Mouse (Mus musculus): ENCODE results near the gene Eif4g2. TPM values are rescaled to one million over a fixed set of nuclear protein-coding genes. Genes with fewer than 3 reads are reported as not detected.

Gene Eif4g2
- polyA plus RNA-seq, 1 experiment: 408 TPM

GRCm38 (mm10) chr7:111075288-111075687 is 7.5 kb downstream of the Eif4g2 start:
- peaks cover 100% of the 10 kb centered on the region for H3K36me3 ChIP-seq (ENCODE audit: control insufficient read depth, insufficient read depth)
- no peaks in the 10 kb centered on the region for H3K27me3 ChIP-seq (ENCODE audit: control insufficient read depth, insufficient read depth, insufficient read length)
- peaks cover 33% of the 10 kb centered on the region for H3K79me2 ChIP-seq (ENCODE audit: control insufficient read depth, insufficient read depth)
- no peak overlapping the region for H3K4me2 ChIP-seq (ENCODE audit: low read depth)
- H3ac ChIP-seq (ENCODE audit: control insufficient read depth, insufficient read length): no peak overlapping the region
- no peak for TF ChIP-seq POLR2A (IDR thresholded peaks at IDR 0.05; ENCODE audit: insufficient read length, low read depth)
- TF ChIP-seq MYOG (IDR thresholded peaks at IDR 0.05; ENCODE audit: control insufficient read depth in 1 of 3, insufficient read depth in 1 of 3, insufficient read length in 2 of 3, low read depth in 2 of 3): no peak
- TF ChIP-seq MAX (IDR thresholded peaks at IDR 0.05; ENCODE audit: low read depth): no peak
- no peak for TF ChIP-seq TCF12 (IDR thresholded peaks at IDR 0.05; ENCODE audit: insufficient read depth, poor library complexity, severe bottlenecking)
- TF ChIP-seq POLR2AphosphoS2 (IDR thresholded peaks at IDR 0.05; ENCODE audit: insufficient read length, low read depth): peak; percentile 45
- H3K4me3 ChIP-seq: no peak overlapping the region

GRCm38 (mm10) chr7:111072410-111072809 is 10.4 kb downstream of the Eif4g2 start:
- Histone ChIP-seq H3K4me3 (no peak overlapping the region), H3K36me3 (ENCODE audit: control insufficient read depth, insufficient read depth) (peaks cover 99% of the 10 kb centered on the region), H3ac (ENCODE audit: control insufficient read depth, insufficient read length) (no peak overlapping the region), H3K27me3 (ENCODE audit: control insufficient read depth, insufficient read depth, insufficient read length) (no peaks in the 10 kb centered on the region), H3K4me2 (ENCODE audit: low read depth) (no peak overlapping the region), H3K79me2 (ENCODE audit: control insufficient read depth, insufficient read depth) (peaks cover 6% of the 10 kb centered on the region)
- TF ChIP-seq CEBPB (IDR thresholded peaks at IDR 0.05; ENCODE audit: insufficient read depth, poor library complexity, severe bottlenecking) (no peak), MYOD1 (IDR thresholded peaks at IDR 0.05; ENCODE audit: control insufficient read depth in 1 of 3, insufficient read length in 2 of 3, low read depth in 2 of 3) (no peak), SRF (IDR thresholded peaks at IDR 0.05; ENCODE audit: control insufficient read depth, insufficient read length, low read depth) (no peak), REST (IDR thresholded peaks at IDR 0.05; ENCODE audit: insufficient read depth, insufficient read length) (no peak), POLR2AphosphoS2 (IDR thresholded peaks at IDR 0.05; ENCODE audit: insufficient read length, low read depth) (no peak), USF1 (IDR thresholded peaks at IDR 0.05; ENCODE audit: low read depth) (no peak), TCF3 (IDR thresholded peaks at IDR 0.05; ENCODE audit: insufficient read length, low read depth) (no peak)

- H3K36me3 ChIP-seq (ENCODE audit: control insufficient read depth, insufficient read depth): peaks cover 76% of the 10 kb centered on the region
- no peak overlapping the region for H3K4me3 ChIP-seq
- TF ChIP-seq USF1 (IDR thresholded peaks at IDR 0.05; ENCODE audit: low read depth): no peak
- TF ChIP-seq TCF12 (IDR thresholded peaks at IDR 0.05; ENCODE audit: insufficient read depth, poor library complexity, severe bottlenecking): no peak
- no peak for TF ChIP-seq MYOD1 (IDR thresholded peaks at IDR 0.05; ENCODE audit: control insufficient read depth in 1 of 3, insufficient read length in 2 of 3, low read depth in 2 of 3)
- no peak for TF ChIP-seq REST (IDR thresholded peaks at IDR 0.05; ENCODE audit: insufficient read depth, insufficient read length)
- TF ChIP-seq MAX (IDR thresholded peaks at IDR 0.05; ENCODE audit: low read depth): no peak
- TF ChIP-seq TCF3 (IDR thresholded peaks at IDR 0.05; ENCODE audit: insufficient read length, low read depth): no peak
- no peak for TF ChIP-seq POLR2AphosphoS2 (IDR thresholded peaks at IDR 0.05; ENCODE audit: insufficient read length, low read depth)
- no peak for TF ChIP-seq POLR2A (IDR thresholded peaks at IDR 0.05; ENCODE audit: insufficient read length, low read depth)
- TF ChIP-seq SRF (IDR thresholded peaks at IDR 0.05; ENCODE audit: control insufficient read depth, insufficient read length, low read depth): no peak
- no peak for TF ChIP-seq CEBPB (IDR thresholded peaks at IDR 0.05; ENCODE audit: insufficient read depth, poor library complexity, severe bottlenecking)
- TF ChIP-seq MYOG (IDR thresholded peaks at IDR 0.05; ENCODE audit: control insufficient read depth in 1 of 3, insufficient read depth in 1 of 3, insufficient read length in 2 of 3, low read depth in 2 of 3): no peak
- no peak overlapping the region for H3K4me2 ChIP-seq (ENCODE audit: low read depth)
- no peak overlapping the region for H3ac ChIP-seq (ENCODE audit: control insufficient read depth, insufficient read length)
- H3K27me3 ChIP-seq (ENCODE audit: control insufficient read depth, insufficient read depth, insufficient read length): no peaks in the 10 kb centered on the region
- H3K79me2 ChIP-seq (ENCODE audit: control insufficient read depth, insufficient read depth): peaks cover 4% of the 10 kb centered on the region
These were observed 12.7 kb downstream of the Eif4g2 start for GRCm38 (mm10) chr7:111070167-111070496.

DNA sequence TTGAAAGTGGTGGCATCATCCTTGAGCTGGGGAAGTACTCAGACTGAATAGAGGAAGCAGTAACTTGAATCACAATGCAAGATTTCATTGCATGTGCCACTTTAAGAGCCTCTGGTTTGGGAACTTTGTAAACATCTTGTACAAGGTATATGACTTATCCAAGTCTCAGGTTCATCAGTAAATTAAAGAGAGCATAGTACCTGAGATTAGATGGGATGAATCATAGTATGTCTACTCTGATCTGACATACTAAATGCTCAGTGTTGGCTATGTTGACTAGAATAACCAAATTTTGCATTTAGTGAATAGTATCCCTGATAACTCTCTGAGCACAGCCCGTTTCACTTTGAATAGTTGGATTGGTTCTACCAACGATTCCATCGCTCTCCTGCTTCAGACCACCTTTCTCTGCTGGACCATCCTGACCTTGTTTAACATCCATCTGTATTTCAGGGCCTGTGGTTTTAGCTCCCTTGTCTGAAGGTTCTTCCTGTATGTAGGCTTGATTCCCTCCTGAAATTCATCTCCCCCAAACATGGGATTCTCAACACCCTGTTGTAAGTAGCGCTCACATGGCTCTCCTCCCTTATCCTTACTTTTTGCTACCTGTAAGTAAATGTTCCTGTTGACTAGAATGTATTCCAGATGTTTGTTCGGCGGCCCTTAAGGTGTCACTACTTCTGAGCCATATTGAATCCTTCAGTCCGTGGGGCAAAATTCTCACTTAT is 13.2 kb downstream of the Eif4g2 start:
- no peak overlapping the region for H3K4me3 ChIP-seq
- peaks cover 71% of the 10 kb centered on the region for H3K36me3 ChIP-seq (ENCODE audit: control insufficient read depth, insufficient read depth)
- H3K4me2 ChIP-seq (ENCODE audit: low read depth): no peak overlapping the region
- no peak overlapping the region for H3ac ChIP-seq (ENCODE audit: control insufficient read depth, insufficient read length)
- TF ChIP-seq USF1 (IDR thresholded peaks at IDR 0.05; ENCODE audit: low read depth) (no peak), POLR2AphosphoS2 (IDR thresholded peaks at IDR 0.05; ENCODE audit: insufficient read length, low read depth) (peak; percentile 78)
- H3K79me2 ChIP-seq (ENCODE audit: control insufficient read depth, insufficient read depth): peaks cover 4% of the 10 kb centered on the region
- H3K27me3 ChIP-seq (ENCODE audit: control insufficient read depth, insufficient read depth, insufficient read length): no peaks in the 10 kb centered on the region

GRCm38 (mm10) chr7:111068181-111068580 is 14.6 kb downstream of the Eif4g2 start:
- TF ChIP-seq REST (IDR thresholded peaks at IDR 0.05; ENCODE audit: insufficient read depth, insufficient read length): no peak
- no peak for TF ChIP-seq CEBPB (IDR thresholded peaks at IDR 0.05; ENCODE audit: insufficient read depth, poor library complexity, severe bottlenecking)
- peak; percentile 20 for TF ChIP-seq POLR2AphosphoS2 (IDR thresholded peaks at IDR 0.05; ENCODE audit: insufficient read length, low read depth)

More at GRCm38 (mm10) chr7:111068181-111068580, 14.6 kb downstream of the Eif4g2 start:
- H3K36me3 ChIP-seq (ENCODE audit: control insufficient read depth, insufficient read depth): peaks cover 57% of the 10 kb centered on the region
- no peak overlapping the region for H3K4me3 ChIP-seq
- peaks cover 4% of the 10 kb centered on the region for H3K79me2 ChIP-seq (ENCODE audit: control insufficient read depth, insufficient read depth)
- H3ac ChIP-seq (ENCODE audit: control insufficient read depth, insufficient read length): no peak overlapping the region
- H3K27me3 ChIP-seq (ENCODE audit: control insufficient read depth, insufficient read depth, insufficient read length): no peaks in the 10 kb centered on the region
- H3K4me2 ChIP-seq (ENCODE audit: low read depth): no peak overlapping the region
